Mouse (Mus musculus) cerebellum, postnatal 10 days (tissue): Measurements from ENCODE around the gene Xpr1.
A peak's percentile ranks its signal among the peaks of the same experiment; 100 is the strongest.

ENCODE experiments used
- DNase-seq, 2 experiments: peaks; one replicate each; pipeline ENCODE4 v3.0.0; 2021; ENCODE audit warnings: mixed read lengths in 2 of 2

Xpr1 gene

GRCm38 (mm10) chr1:155400056-155400455, 17.2 kb downstream of the Xpr1 start:
- DNase-seq: no peak

GRCm38 (mm10) chr1:155394829-155395228, 22.4 kb downstream of the Xpr1 start:
- peak; percentile 74 to 75 for DNase-seq

- no peak for DNase-seq
Observed at GRCm38 (mm10) chr1:155394021-155394420, 23.2 kb downstream of the Xpr1 start.

- no peak for DNase-seq
Observed at GRCm38 (mm10) chr1:155392825-155393224, 24.4 kb downstream of the Xpr1 start.

DNA sequence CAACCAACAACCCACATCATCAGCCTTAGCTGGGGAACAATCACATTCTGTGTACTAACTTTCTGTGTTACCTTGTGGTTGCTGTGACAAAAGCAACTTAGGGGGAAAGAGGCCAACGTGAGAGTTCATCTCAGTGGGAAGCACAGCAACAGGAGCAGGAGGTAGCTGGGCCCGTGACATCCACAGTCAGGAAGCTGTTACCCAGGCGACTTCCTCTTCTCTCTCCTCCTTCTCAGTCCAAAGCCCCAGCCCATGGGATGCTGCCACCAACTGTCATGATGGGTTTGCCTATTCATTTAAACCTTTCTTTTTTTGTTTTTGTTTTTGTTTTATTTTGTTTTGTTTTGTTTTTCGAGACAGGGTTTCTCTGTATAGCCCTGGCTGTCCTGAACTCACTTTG, 25.7 kb downstream of the Xpr1 start:
- DNase-seq: no peak

GRCm38 (mm10) chr1:155388418-155388817, 28.8 kb downstream of the Xpr1 start:
- no peak for DNase-seq

- no peak for DNase-seq
Observed at GRCm38 (mm10) chr1:155386551-155386950, 30.7 kb downstream of the Xpr1 start.

DNA sequence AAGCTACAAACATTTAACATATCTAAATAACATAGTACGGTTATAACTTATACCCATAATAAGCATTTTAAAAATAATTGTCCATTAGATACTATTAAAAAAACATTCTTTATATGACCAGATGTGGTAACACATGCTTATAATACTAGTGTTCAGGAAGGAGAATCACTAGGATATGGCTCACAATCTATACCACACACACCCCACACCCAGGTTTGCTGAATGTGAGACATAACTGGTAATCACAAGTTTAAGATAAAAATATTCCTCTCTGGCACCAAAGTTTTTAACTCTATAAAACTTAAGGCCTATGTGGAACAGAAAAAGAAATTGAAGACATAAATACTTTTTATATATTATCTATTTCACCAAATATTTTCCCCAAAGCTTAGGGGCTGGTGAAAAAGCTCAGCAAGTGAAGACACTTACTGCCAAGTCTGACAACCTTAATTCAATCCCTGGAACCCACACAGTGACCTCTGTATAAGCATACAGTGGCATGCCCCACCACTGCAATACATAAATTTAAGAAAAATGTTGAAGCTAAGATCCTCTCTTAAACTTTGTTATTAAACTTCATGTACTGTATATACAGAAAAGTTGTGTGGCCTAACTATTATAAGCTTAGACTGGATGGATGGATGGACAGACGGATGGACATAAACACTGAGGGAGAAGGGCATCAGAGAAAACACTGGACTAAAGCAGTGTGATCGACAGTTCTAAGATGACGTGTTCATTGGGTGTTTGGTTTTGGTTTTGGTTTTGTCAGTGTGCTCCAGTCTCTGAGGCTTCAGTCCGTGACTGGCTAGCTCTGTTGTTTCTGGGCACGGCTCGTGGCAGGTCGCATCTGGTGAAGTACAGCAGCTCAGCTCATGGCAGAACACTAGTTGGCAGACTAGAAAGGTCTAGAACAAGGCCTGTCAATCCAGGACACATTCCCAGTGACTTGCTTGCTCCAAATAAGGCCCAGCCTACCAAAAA, 33.6 kb downstream of the Xpr1 start:
- no peak for DNase-seq

GRCm38 (mm10) chr1:155381931-155382330, 35.3 kb downstream of the Xpr1 start:
- no peak for DNase-seq

DNA sequence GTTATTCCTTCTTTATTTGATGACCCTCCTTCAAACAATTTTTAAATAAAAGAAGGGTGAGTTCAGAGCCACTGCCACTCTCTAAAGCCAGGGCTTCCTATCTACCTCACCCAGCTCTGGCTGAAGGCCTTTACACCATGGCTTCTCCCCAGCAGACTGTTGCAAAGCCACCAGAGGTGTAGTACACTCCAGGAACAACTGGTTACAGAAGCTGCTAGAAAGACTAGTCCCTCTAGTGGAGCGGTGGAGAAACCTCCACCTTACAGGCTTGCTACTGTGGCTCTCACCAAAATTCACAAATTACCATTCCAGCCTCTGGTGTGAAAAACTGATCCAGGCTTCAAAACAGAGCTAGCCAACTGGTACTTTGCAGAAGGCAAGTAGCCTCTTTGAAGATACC, 37.9 kb downstream of the Xpr1 start:
- no peak for DNase-seq

GRCm38 (mm10) chr1:155372821-155373220, 44.4 kb downstream of the Xpr1 start:
- no peak for DNase-seq

- no peak for DNase-seq
Observed at GRCm38 (mm10) chr1:155370075-155370658, 47.0 kb downstream of the Xpr1 start.

GRCm38 (mm10) chr1:155366366-155366765, 50.8 kb downstream of the Xpr1 start:
- DNase-seq: no peak

GRCm38 (mm10) chr1:155361502-155362126, 55.6 kb downstream of the Xpr1 start:
- no peak for DNase-seq

DNA sequence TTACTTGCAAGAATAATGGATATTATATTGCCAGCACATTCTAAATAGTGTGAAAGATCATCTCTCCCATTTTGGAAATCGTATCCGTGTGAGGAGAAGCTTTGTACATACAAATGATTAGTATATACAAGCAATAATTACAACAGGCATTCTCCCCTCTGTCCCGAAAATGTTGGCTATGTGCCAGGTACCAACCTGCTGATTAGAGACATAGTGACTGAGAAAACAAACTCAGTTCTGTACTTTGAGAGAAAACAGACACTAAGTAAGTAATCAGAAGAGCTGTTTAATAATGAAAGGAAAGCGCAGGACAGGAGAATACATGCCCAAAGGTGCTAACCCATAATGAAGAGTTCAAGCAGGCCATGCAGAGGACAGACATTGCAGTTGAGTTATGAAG, 64.1 kb downstream of the Xpr1 start:
- DNase-seq: peak; percentile 54 to 60

- no peak for DNase-seq
Observed at GRCm38 (mm10) chr1:155351527-155351926, 65.7 kb downstream of the Xpr1 start.

DNA sequence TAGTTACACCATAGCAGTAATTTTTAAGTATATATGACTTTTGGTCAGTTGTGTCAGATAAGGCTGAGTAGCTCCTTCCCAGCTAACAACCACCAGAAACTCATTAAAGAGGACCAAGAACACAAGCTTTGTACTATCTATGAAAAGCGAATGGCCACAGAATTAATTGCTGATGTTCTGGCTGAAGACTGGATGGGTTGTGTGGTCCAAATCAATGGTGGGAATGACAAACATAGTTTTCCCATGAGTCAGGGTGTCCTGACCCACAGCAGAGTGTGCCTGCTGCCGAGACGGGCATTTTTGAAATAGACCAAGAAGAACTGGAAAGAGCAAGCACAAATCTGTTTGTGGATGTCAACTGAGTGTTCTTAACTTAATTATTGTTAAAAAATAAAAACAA, 68.7 kb downstream of the Xpr1 start:
- DNase-seq: no peak

- DNase-seq: no peak
Observed at GRCm38 (mm10) chr1:155347339-155347738, 69.9 kb downstream of the Xpr1 start.

GRCm38 (mm10) chr1:155344019-155344418, 73.2 kb downstream of the Xpr1 start:
- DNase-seq: no peak

- no peak for DNase-seq
Observed at GRCm38 (mm10) chr1:155339622-155340021, 77.6 kb downstream of the Xpr1 start.

DNA sequence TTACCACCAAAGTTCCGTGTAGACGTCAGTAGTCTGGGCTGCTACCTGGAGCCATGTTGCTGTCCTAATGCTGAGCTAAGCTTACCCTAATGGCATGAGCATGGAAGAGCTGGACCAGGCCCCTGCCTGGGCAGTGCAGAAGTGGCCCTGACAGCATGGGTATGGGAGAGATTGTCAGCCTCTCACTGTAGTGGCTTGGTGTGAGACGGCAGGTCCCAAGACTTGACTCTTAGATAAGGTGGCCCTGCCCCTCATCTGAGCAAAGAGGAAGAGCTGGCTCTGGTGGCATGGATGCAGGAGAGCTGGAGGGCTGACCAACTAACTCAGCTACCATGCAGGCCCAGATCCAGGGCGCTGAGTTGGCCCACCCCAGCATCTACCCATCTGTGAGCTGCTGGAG, 79.9 kb downstream of the Xpr1 start:
- no peak for DNase-seq

GRCm38 (mm10) chr1:155335963-155336362, 81.3 kb downstream of the Xpr1 start:
- no peak for DNase-seq

GRCm38 (mm10) chr1:155322183-155322582, 95.0 kb downstream of the Xpr1 start:
- DNase-seq: peak in 1 of 2 experiments; percentile 7
